Comparison of ENCODE assay signal across 7 mouse cellular contexts in genomic region chr7:105554212-105554942, GRCm38 (mm10). TPM values are rescaled to one million over a fixed set of nuclear protein-coding genes. Genes with fewer than 3 reads are reported as not detected.
DNase-seq lines count a peak whose midpoint lies in the region; ATAC-seq and TF ChIP-seq lines count a peak whose summit lies in the region.

TSS of gene Smpd1 (plus strand) at chr7:105554360.

- no peaks in the 10 kb centered on the region for H3K9me3 ChIP-seq in intestine, postnatal 0 days (ENCODE audit: control insufficient read depth)
- no peaks in the 10 kb centered on the region for H3K9me3 ChIP-seq in midbrain, embryonic 12.5 days

- peak within 1 kb of the TSS; percentile 56 for H3K9ac ChIP-seq in intestine, postnatal 0 days (ENCODE audit: low read depth, low read length)
- H3K9ac ChIP-seq in midbrain, embryonic 12.5 days (replicated peaks): peak within 1 kb of the TSS; percentile 83

- 3% methylated on average over 26 of the region's 26 CpGs for WGBS in intestine, postnatal 0 days
- WGBS in midbrain, embryonic 12.5 days: 5% methylated on average over 26 of the region's 26 CpGs
- WGBS in small intestine, adult 2 months: 3% methylated on average over 26 of the region's 26 CpGs

- peak; percentile 95 for DNase-seq in adrenal gland, adult 2 months
- DNase-seq in embryo, embryonic 11.5 days (ENCODE audit: low read depth, low spot score): peak; percentile 80
- DNase-seq in gastrocnemius, postnatal 4 days (ENCODE audit: low spot score in 2 of 2): peak; percentile 64 to 86
- peak; percentile 91 for DNase-seq in left cerebral cortex, postnatal 4 days

- ATAC-seq in intestine, postnatal 0 days: peak; percentile 91
- ATAC-seq in midbrain, embryonic 12.5 days (ENCODE audit: low FRiP score, low read depth): peak; percentile 94

- H3K4me2 ChIP-seq in intestine, postnatal 0 days (replicated peaks; ENCODE audit: low read depth): peak within 1 kb of the TSS; percentile 96
- H3K4me2 ChIP-seq in midbrain, embryonic 12.5 days (replicated peaks): peak within 1 kb of the TSS; percentile 60

- intact Hi-C loops in left cerebral cortex, postnatal 4 days (cut with DNase I): loop anchor here (5.0 to 10.0 kb wide), 3 partner anchors 78 to 258 kb away; partner anchors contain the start of genes Ilk, Mrpl17, Rrp8 and Trim3

- H3K4me3 ChIP-seq in intestine, postnatal 0 days (ENCODE audit: low read depth, low read length): peak within 1 kb of the TSS; percentile 63
- peak within 1 kb of the TSS; percentile 69 for H3K4me3 ChIP-seq in midbrain, embryonic 12.5 days
- peak within 1 kb of the TSS; percentile 76 for H3K4me3 ChIP-seq in small intestine, adult 2 months (ENCODE audit: low read depth, low read length)

- H3K36me3 ChIP-seq in intestine, postnatal 0 days (ENCODE audit: control insufficient read depth, insufficient read depth): peaks cover 7% of the 10 kb centered on the region; the same call in 1 of the 2 replicates
- H3K36me3 ChIP-seq in midbrain, embryonic 12.5 days: peaks cover 23% of the 10 kb centered on the region
- H3K36me3 ChIP-seq in small intestine, adult 2 months (ENCODE audit: control insufficient read depth, insufficient read depth, low read length): 0 out of 2 replicates have a peak, but pooled peaks cover 3% of the 10 kb centered on the region

- no peaks in the 10 kb centered on the region for H3K4me1 ChIP-seq in intestine, postnatal 0 days (replicated peaks; ENCODE audit: control insufficient read depth, insufficient read depth, low read length)
- peaks cover 16% of the 10 kb centered on the region for H3K4me1 ChIP-seq in midbrain, embryonic 12.5 days
- H3K4me1 ChIP-seq in small intestine, adult 2 months (ENCODE audit: control insufficient read depth, insufficient read depth, insufficient read length, low read length): peaks cover 2% of the 10 kb centered on the region

- H3K27me3 ChIP-seq in intestine, postnatal 0 days (replicated peaks; ENCODE audit: control insufficient read depth, insufficient read depth, low read length): no peaks in the 10 kb centered on the region
- H3K27me3 ChIP-seq in midbrain, embryonic 12.5 days: 0 out of 2 replicates have a peak, but pooled peaks cover 3% of the 10 kb centered on the region
- no peaks in the 10 kb centered on the region for H3K27me3 ChIP-seq in small intestine, adult 2 months (ENCODE audit: control insufficient read depth, insufficient read depth, low read length)

- TF ChIP-seq POLR2A in small intestine, adult 2 months (IDR thresholded peaks at IDR 0.05; ENCODE audit: low read depth, low read length): no peak

- no peak; the same call in 1 of the 2 replicates for TF ChIP-seq CTCF in intestine, postnatal 0 days (IDR thresholded peaks at IDR 0.05; ENCODE audit: low read depth)
- TF ChIP-seq CTCF in small intestine, adult 2 months (IDR thresholded peaks at IDR 0.05; ENCODE audit: extremely low read depth, insufficient read length, insufficient replicate concordance, low read depth, low read length): no peak

- H3K27ac ChIP-seq in intestine, postnatal 0 days (ENCODE audit: low read depth, low read length): peak within 1 kb of the TSS; percentile 11; the same call in 1 of the 2 replicates
- peak within 1 kb of the TSS; percentile 70 for H3K27ac ChIP-seq in midbrain, embryonic 12.5 days (replicated peaks)
- H3K27ac ChIP-seq in small intestine, adult 2 months (ENCODE audit: insufficient read depth, low read depth, low read length): no peak within 1 kb of the TSS

RNA-seq across cellular contexts. Expression of gene Smpd1, which starts in this region (rescaled TPM):
- 10 to 100 TPM; 56.2 to 68.5 TPM for total RNA-seq in adrenal gland, adult 2 months (2021)
- 74.0 and 75.4 TPM in 2 replicates for polyA plus RNA-seq in adrenal gland, adult 2 months (2012; rRNA removed)
- total RNA-seq in gastrocnemius, postnatal 4 days (2021): 10 to 100 TPM; 36.3 to 39.2 TPM
- polyA plus RNA-seq in intestine, postnatal 0 days (2015; fragmentation: Nextera tagmentation; extraction: Ambion mirVana): 22.4 and 25.4 TPM in 2 replicates
- 10 to 100 TPM; 59.3 to 65.7 TPM for total RNA-seq in left cerebral cortex, postnatal 4 days (2021)
- polyA plus RNA-seq in midbrain, embryonic 12.5 days (2016; fragmentation: Nextera tagmentation; extraction: Ambion mirVana): 48.5 and 51.1 TPM in 2 replicates
- 10.2 and 11.7 TPM in 2 replicates for polyA plus RNA-seq in small intestine, adult 2 months (2012; rRNA removed)
